Mouse (Mus musculus): Measurements from ENCODE around the gene Lcmt2.

Gene Lcmt2

GRCm38 (mm10) chr2:121119260-121119659 lies 21.2 kb downstream of the Lcmt2 start:
- ATAC-seq (ENCODE audit: low TSS enrichment), result no peak

GRCm38 (mm10) chr2:121115418-121115817 lies 25.0 kb downstream of the Lcmt2 start:
- no peak for ATAC-seq (ENCODE audit: low TSS enrichment)

- ATAC-seq (ENCODE audit: low TSS enrichment), result no peak
These were observed 30.8 kb downstream of the Lcmt2 start, which contains the start of gene Tgm7 for GRCm38 (mm10) chr2:121109695-121110094. TSS of gene Tgm7 (minus strand) at chr2:121109795.

- ATAC-seq (ENCODE audit: low TSS enrichment), result no peak
These were observed 34.5 kb downstream of the Lcmt2 start for GRCm38 (mm10) chr2:121105940-121106339.

- peak; percentile 96 for ATAC-seq (ENCODE audit: low TSS enrichment)
These were observed 38.4 kb downstream of the Lcmt2 start for GRCm38 (mm10) chr2:121102051-121102450.

- ATAC-seq (ENCODE audit: low TSS enrichment), result no peak
These were observed 50.7 kb downstream of the Lcmt2 start for GRCm38 (mm10) chr2:121089751-121090150.

- ATAC-seq (ENCODE audit: low TSS enrichment), result no peak
These were observed 51.9 kb downstream of the Lcmt2 start for GRCm38 (mm10) chr2:121088507-121088906.

GRCm38 (mm10) chr2:121085480-121086185 lies 54.8 kb downstream of the Lcmt2 start, which contains the start of gene Tgm5:
TSS of gene Tgm5 (minus strand) at chr2:121085841.
- no peak for ATAC-seq (ENCODE audit: low TSS enrichment)

- ATAC-seq (ENCODE audit: low TSS enrichment), result no peak
These were observed 57.8 kb downstream of the Lcmt2 start for GRCm38 (mm10) chr2:121082626-121083025.

All from frontal cortex, adult (tissue).